Mouse (Mus musculus): ENCODE measurements around the gene Ift122. TPM values are rescaled to one million over a fixed set of nuclear protein-coding genes. Genes with fewer than 3 reads are reported as not detected.

Gene Ift122
- polyA plus RNA-seq, 1 experiment from 2014 or later, result 25.9 TPM

DNA sequence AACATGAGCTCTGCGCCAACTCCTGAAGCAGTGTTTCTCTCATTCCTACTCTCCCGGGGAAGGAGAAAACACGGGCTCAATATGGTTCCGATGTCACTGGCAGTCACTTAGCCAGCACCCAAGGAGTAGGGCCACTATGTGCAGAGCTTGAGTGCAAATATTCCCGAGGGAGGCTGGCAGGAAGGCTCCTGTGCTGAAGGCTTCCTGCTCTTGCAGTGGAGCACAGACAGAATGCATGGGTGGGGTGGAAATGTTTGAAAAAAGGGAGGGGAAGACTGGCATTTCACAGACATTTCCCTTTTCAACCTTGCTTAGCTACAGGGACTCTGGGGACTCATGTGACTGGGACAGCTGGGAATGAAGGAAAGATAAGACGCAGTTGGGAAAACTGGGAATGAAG lies 25.4 kb downstream of the Ift122 start:
- H3K4me2 ChIP-seq, result no peak overlapping the region
- H3K9me3 ChIP-seq (ENCODE audit: control insufficient read depth, low read length), result no peaks in the 10 kb centered on the region
- 81% methylated on average over 6 of the region's 6 CpGs for WGBS
- no peaks in the 10 kb centered on the region for H3K27me3 ChIP-seq (ENCODE audit: control insufficient read depth, insufficient read depth, low read length)
- ATAC-seq (ENCODE audit: low FRiP score) (no peak), DNase-seq (ENCODE audit: low spot score, missing footprints) (no peak)
- H3K4me3 ChIP-seq (ENCODE audit: low read depth, low read length), result no peak overlapping the region
- H3K4me1 ChIP-seq (ENCODE audit: control insufficient read depth, insufficient read depth, low read length), result no peaks in the 10 kb centered on the region
- no peak overlapping the region for H3K9ac ChIP-seq (ENCODE audit: low read length)
- H3K27ac ChIP-seq (ENCODE audit: low read depth, low read length), result no peak overlapping the region
- H3K36me3 ChIP-seq (ENCODE audit: control insufficient read depth, insufficient read depth, low read length), result no peaks in the 10 kb centered on the region

DNA sequence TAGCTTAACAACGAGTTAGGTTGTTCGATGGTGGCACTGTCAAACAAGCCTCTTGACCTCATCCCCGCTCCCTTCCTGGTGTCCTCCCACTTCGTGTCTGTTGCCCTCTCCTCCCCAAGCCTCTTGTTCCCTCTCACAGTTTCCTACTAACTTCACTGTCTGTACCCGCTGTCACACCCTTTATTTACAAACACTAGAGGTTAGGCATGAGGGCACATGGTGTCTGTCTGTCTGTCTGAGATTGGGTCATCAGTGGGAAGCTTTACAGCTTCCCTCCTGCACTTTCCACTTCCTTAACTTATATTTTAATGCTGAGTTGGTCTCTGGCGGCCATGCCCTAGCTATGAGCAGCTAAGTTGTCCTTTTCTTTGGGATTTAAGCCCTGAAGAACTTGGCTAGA lies 26.5 kb downstream of the Ift122 start:
- no peaks in the 10 kb centered on the region for H3K27me3 ChIP-seq (ENCODE audit: control insufficient read depth, insufficient read depth, low read length)
- DNase-seq (ENCODE audit: low spot score, missing footprints), result no peak
- no peaks in the 10 kb centered on the region for H3K4me1 ChIP-seq (ENCODE audit: control insufficient read depth, insufficient read depth, low read length)
- no peak overlapping the region for H3K4me3 ChIP-seq (ENCODE audit: low read depth, low read length)
- no peak overlapping the region for H3K4me2 ChIP-seq
- no peak for ATAC-seq (ENCODE audit: low FRiP score)
- no peaks in the 10 kb centered on the region for H3K36me3 ChIP-seq (ENCODE audit: control insufficient read depth, insufficient read depth, low read length)
- H3K27ac ChIP-seq (ENCODE audit: low read depth, low read length), result no peak overlapping the region
- H3K9ac ChIP-seq (ENCODE audit: low read length), result no peak overlapping the region
- WGBS, result 87% methylated on average over 6 of the region's 6 CpGs
- no peaks in the 10 kb centered on the region for H3K9me3 ChIP-seq (ENCODE audit: control insufficient read depth, low read length)

DNA sequence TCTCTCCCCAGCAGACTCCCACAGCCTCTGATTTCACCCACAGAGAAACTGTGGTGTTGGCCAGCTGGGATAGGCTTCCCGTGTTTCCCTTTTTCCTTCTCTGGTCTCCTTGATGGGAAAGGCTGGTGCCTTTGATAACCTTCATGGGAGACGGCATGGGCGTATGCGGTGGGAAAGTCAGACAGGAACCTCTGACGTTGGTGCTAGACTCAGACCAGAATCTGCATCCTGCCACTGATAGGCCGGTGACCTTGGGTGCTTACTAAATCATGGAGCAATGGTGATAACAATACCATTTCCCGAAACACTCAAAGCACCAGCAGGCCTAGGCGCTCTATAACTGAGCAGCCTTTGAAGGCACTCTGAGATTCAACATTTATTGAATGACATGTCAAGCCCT lies 27.5 kb downstream of the Ift122 start:
- 90% methylated on average over 8 of the region's 8 CpGs for WGBS
- DNase-seq (ENCODE audit: low spot score, missing footprints) (no peak), ATAC-seq (ENCODE audit: low FRiP score) (no peak)
- H3K4me3 ChIP-seq (ENCODE audit: low read depth, low read length), result no peak overlapping the region
- H3K27me3 ChIP-seq (ENCODE audit: control insufficient read depth, insufficient read depth, low read length), result no peaks in the 10 kb centered on the region
- no peak overlapping the region for H3K9ac ChIP-seq (ENCODE audit: low read length)
- H3K9me3 ChIP-seq (ENCODE audit: control insufficient read depth, low read length), result no peaks in the 10 kb centered on the region
- no peak overlapping the region for H3K4me2 ChIP-seq
- H3K36me3 ChIP-seq (ENCODE audit: control insufficient read depth, insufficient read depth, low read length), result no peaks in the 10 kb centered on the region
- no peak overlapping the region for H3K27ac ChIP-seq (ENCODE audit: low read depth, low read length)
- no peaks in the 10 kb centered on the region for H3K4me1 ChIP-seq (ENCODE audit: control insufficient read depth, insufficient read depth, low read length)

DNA sequence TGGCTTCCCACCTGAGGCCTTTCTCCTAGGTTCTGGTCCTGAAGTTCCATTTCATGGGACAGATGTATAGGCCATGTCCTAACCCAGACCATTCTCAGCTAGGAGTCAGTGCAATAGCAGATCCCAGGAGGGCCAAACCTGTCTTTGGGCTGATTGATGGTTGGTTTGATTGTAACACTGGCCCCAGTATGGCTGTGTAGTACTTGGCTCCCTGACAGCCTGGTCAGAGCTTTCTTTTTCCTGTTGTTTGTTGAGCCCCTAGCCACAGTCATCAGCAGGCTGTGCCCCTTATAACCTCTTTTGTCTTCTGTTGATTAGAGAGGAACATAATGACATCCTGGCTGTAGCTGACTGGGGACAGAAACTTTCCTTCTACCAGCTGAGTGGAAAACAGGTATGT lies 30.7 kb downstream of the Ift122 start:
- DNase-seq (ENCODE audit: low spot score, missing footprints) (no peak), ATAC-seq (ENCODE audit: low FRiP score) (no peak)
- Histone ChIP-seq H3K9me3 (ENCODE audit: control insufficient read depth, low read length) (peaks cover 2% of the 10 kb centered on the region; the same call in 1 of the 2 replicates), H3K4me3 (ENCODE audit: low read depth, low read length) (no peak overlapping the region), H3K27me3 (ENCODE audit: control insufficient read depth, insufficient read depth, low read length) (no peaks in the 10 kb centered on the region), H3K27ac (ENCODE audit: low read depth, low read length) (no peak overlapping the region), H3K4me1 (ENCODE audit: control insufficient read depth, insufficient read depth, low read length) (no peaks in the 10 kb centered on the region), H3K9ac (ENCODE audit: low read length) (no peak overlapping the region), H3K4me2 (no peak overlapping the region), H3K36me3 (ENCODE audit: control insufficient read depth, insufficient read depth, low read length) (peaks cover 7% of the 10 kb centered on the region; the same call in 1 of the 2 replicates)

DNA sequence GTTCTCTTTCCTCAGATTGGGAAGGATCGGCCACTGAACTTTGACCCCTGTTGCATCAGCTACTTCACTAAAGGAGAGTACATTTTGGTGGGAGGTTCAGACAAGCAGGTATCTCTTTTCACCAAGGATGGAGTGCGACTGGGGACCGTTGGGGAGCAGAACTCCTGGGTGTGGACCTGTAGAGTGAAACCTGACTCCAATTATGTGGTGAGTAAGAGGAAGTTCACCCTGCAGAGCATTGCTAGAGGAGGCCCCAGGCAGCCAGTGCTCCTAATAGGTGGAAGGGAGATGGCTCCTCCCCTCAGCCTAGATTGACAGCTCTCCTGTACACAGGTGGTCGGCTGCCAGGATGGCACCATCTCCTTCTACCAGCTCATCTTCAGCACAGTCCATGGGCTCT lies 33.6 kb downstream of the Ift122 start:
- Histone ChIP-seq H3K36me3 (ENCODE audit: control insufficient read depth, insufficient read depth, low read length) (peaks cover 8% of the 10 kb centered on the region; the same call in 1 of the 2 replicates), H3K4me1 (ENCODE audit: control insufficient read depth, insufficient read depth, low read length) (peaks cover 5% of the 10 kb centered on the region; the same call in 1 of the 2 replicates), H3K4me3 (ENCODE audit: low read depth, low read length) (no peak overlapping the region), H3K4me2 (no peak overlapping the region), H3K27me3 (ENCODE audit: control insufficient read depth, insufficient read depth, low read length) (no peaks in the 10 kb centered on the region), H3K9ac (ENCODE audit: low read length) (no peak overlapping the region), H3K9me3 (ENCODE audit: control insufficient read depth, low read length) (peaks cover 2% of the 10 kb centered on the region; the same call in 1 of the 2 replicates), H3K27ac (ENCODE audit: low read depth, low read length) (no peak overlapping the region)
- 82% methylated on average over 4 of the region's 4 CpGs for WGBS
- ATAC-seq (ENCODE audit: low FRiP score) (no peak), DNase-seq (ENCODE audit: low spot score, missing footprints) (no peak)

DNA sequence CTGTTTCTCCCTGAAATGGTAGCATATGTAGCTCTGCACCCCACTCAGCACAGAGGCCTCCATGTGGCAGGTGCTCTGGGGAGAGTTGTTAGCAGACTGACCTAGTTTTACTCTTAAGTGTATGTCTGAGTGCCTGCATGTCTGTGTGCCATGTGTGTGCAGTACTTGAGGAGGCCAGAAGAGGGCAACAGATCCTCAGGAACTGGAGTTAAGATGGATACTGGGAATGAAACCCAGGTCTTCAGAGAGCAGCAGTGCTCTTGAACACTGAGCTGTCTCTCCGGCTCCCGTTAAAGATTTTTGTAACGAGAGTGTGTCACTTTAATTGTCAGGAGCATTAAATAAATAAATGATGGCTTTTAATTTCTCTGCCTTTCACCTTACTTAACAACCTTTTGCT lies 35.0 kb downstream of the Ift122 start:
- WGBS, result 99% methylated on average over 3 of the region's 3 CpGs
- ATAC-seq (ENCODE audit: low FRiP score) (no peak), DNase-seq (ENCODE audit: low spot score, missing footprints) (peak; percentile 59)
- Histone ChIP-seq H3K9me3 (ENCODE audit: control insufficient read depth, low read length) (peaks cover 2% of the 10 kb centered on the region; the same call in 1 of the 2 replicates), H3K4me3 (ENCODE audit: low read depth, low read length) (no peak overlapping the region), H3K36me3 (ENCODE audit: control insufficient read depth, insufficient read depth, low read length) (peaks cover 12% of the 10 kb centered on the region; the same call in 1 of the 2 replicates), H3K4me1 (ENCODE audit: control insufficient read depth, insufficient read depth, low read length) (peaks cover 7% of the 10 kb centered on the region; the same call in 1 of the 2 replicates), H3K27ac (ENCODE audit: low read depth, low read length) (no peak overlapping the region), H3K27me3 (ENCODE audit: control insufficient read depth, insufficient read depth, low read length) (no peaks in the 10 kb centered on the region), H3K9ac (ENCODE audit: low read length) (no peak overlapping the region), H3K4me2 (no peak overlapping the region)

DNA sequence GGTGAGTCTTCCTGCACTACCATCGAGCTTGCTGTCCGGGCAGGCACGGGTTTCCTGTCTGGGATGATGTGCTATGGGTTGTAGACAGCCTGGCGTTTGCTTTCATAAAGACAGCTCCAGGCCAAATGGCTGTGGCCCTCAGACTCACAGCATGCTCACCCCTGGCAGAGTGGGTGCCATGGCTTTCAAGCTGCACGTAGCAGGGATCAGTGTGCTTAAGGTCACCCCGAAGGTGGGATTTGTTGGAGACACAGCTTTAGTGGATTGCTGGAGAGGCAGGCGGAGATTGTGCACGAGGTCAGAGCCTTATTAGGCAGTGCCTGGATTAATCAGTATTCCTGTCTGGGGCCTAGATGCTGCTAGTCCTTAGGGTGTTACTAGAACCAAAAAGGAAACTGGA lies 37.3 kb downstream of the Ift122 start:
- Histone ChIP-seq H3K9me3 (ENCODE audit: control insufficient read depth, low read length) (peaks cover 2% of the 10 kb centered on the region; the same call in 1 of the 2 replicates), H3K9ac (ENCODE audit: low read length) (no peak overlapping the region), H3K36me3 (ENCODE audit: control insufficient read depth, insufficient read depth, low read length) (peaks cover 12% of the 10 kb centered on the region; the same call in 1 of the 2 replicates), H3K4me2 (no peak overlapping the region), H3K4me3 (ENCODE audit: low read depth, low read length) (no peak overlapping the region), H3K27me3 (ENCODE audit: control insufficient read depth, insufficient read depth, low read length) (no peaks in the 10 kb centered on the region), H3K27ac (ENCODE audit: low read depth, low read length) (no peak overlapping the region), H3K4me1 (ENCODE audit: control insufficient read depth, insufficient read depth, low read length) (peaks cover 7% of the 10 kb centered on the region; the same call in 1 of the 2 replicates)
- no peak for ATAC-seq (ENCODE audit: low FRiP score)
- peak; percentile 81 for DNase-seq (ENCODE audit: low spot score, missing footprints)
- WGBS, result 86% methylated on average over 8 of the region's 8 CpGs

DNA sequence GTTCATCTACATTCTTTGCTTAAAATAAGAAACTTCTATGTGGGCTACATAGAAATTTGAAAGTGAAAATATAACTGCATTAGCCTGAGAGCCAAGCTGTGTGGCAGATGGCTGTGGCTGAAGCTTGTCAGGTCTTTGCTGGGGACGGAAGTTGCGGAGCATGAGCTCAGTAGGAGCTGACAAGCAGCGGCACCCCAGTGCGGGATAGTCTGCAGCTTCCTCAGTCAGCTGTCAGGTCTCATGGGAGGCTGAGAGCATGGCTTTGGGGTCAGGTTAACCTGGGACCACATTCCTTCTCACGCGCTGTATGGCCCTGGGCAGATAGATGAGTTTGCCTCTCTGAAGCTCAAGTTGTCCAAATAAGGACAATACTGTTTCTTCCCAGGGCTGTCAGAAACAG lies 37.8 kb downstream of the Ift122 start:
- Histone ChIP-seq H3K4me3 (ENCODE audit: low read depth, low read length) (no peak overlapping the region), H3K36me3 (ENCODE audit: control insufficient read depth, insufficient read depth, low read length) (peaks cover 12% of the 10 kb centered on the region; the same call in 1 of the 2 replicates), H3K27me3 (ENCODE audit: control insufficient read depth, insufficient read depth, low read length) (no peaks in the 10 kb centered on the region), H3K4me1 (ENCODE audit: control insufficient read depth, insufficient read depth, low read length) (peaks cover 7% of the 10 kb centered on the region; the same call in 1 of the 2 replicates), H3K27ac (ENCODE audit: low read depth, low read length) (no peak overlapping the region), H3K9ac (ENCODE audit: low read length) (no peak overlapping the region), H3K4me2 (no peak overlapping the region), H3K9me3 (ENCODE audit: control insufficient read depth, low read length) (peaks cover 2% of the 10 kb centered on the region; the same call in 1 of the 2 replicates)
- 79% methylated on average over 6 of the region's 6 CpGs for WGBS
- DNase-seq (ENCODE audit: low spot score, missing footprints) (peak; percentile 44), ATAC-seq (ENCODE audit: low FRiP score) (peak; percentile 48)

DNA sequence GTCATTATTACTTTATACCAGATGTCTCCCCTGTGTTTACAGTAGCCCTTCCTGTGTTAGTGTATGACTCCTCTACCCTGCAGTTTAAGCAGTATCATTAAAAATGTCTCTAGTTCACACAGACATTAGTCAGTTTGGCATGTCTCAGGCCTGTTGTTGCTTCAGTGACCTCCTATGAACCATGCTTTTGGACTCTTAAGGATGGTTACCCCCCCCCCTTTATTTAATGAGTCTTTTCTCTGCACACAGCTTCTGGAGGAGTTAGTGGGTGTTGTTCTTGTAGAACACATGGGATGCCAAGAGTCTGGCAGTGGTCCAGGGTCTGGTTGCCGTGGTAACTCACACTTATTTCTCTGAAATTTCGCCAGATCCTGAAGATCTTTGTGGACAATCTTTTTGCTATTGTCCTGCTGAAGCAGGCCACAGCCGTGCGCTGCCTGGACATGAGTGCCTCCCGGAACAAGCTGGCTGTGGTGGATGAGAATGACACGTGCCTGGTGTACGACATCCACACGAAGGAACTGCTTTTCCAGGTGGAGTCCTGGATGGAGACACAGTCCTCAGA lies 38.3 kb downstream of the Ift122 start:
- ATAC-seq (ENCODE audit: low FRiP score) (peak; percentile 63; the same call in 1 of the 2 replicates), DNase-seq (ENCODE audit: low spot score, missing footprints) (peak; percentile 80)
- peaks cover 2% of the 10 kb centered on the region; the same call in 1 of the 2 replicates for H3K9me3 ChIP-seq (ENCODE audit: control insufficient read depth, low read length)
- peaks cover 12% of the 10 kb centered on the region; the same call in 1 of the 2 replicates for H3K36me3 ChIP-seq (ENCODE audit: control insufficient read depth, insufficient read depth, low read length)
- peaks cover 7% of the 10 kb centered on the region; the same call in 1 of the 2 replicates for H3K4me1 ChIP-seq (ENCODE audit: control insufficient read depth, insufficient read depth, low read length)
- H3K4me3 ChIP-seq (ENCODE audit: low read depth, low read length), result no peak overlapping the region
- 47% methylated on average over 8 of the region's 8 CpGs for WGBS
- no peak overlapping the region for H3K9ac ChIP-seq (ENCODE audit: low read length)
- no peak overlapping the region for H3K27ac ChIP-seq (ENCODE audit: low read depth, low read length)
- no peak overlapping the region for H3K4me2 ChIP-seq
- H3K27me3 ChIP-seq (ENCODE audit: control insufficient read depth, insufficient read depth, low read length), result no peaks in the 10 kb centered on the region
